Mouse (Mus musculus) kidney, postnatal 0 days (tissue): ENCODE measurements around the gene Fam53b. TPM values are rescaled to one million over a fixed set of nuclear protein-coding genes. Genes with fewer than 3 reads are reported as not detected.

Source experiments
- ATAC-seq: fragments of 200-750 bp; cut with Nextera tagmentation; replicated peaks from 2 replicates; pipeline ENCODE4 v1.8.0; 2017; ENCODE audit warnings: low read depth, moderate number of reproducible peaks, moderate TSS enrichment, moderate library complexity; ENCODE audit not compliant: low FRiP score
- DNase-seq: peaks from one replicate; pipeline ENCODE4 v3.0.0-alpha.2; 2016; ENCODE audit warnings: low spot score
- H3K27ac ChIP-seq: fragments of 300-500 bp; sonication (generic); 2 replicates; pipeline ENCODE4 v1.5.1; 2014; ENCODE audit warnings: mild to moderate bottlenecking
- H3K27me3 ChIP-seq: fragments of 300-500 bp; sonication (generic); 2 replicates; pipeline ENCODE4 v1.6.1; 2014; ENCODE audit warnings: low read length, mixed read lengths; ENCODE audit not compliant: insufficient read depth
- H3K36me3 ChIP-seq: fragments of 300-500 bp; sonication (generic); 2 replicates; pipeline ENCODE4 v1.6.1; 2014; ENCODE audit warnings: low read length, mixed read lengths; ENCODE audit not compliant: insufficient read depth
- H3K4me1 ChIP-seq: fragments of 300-500 bp; sonication (generic); replicated peaks from 2 replicates; pipeline ENCODE4 v1.6.1; 2014; ENCODE audit warnings: antibody characterized with exemption, low read length, mixed read lengths; ENCODE audit not compliant: insufficient read depth
- H3K4me2 ChIP-seq: fragments of 300-500 bp; sonication (generic); 2 replicates; pipeline ENCODE4 v1.6.1; 2014; ENCODE audit warnings: mild to moderate bottlenecking, low read length, moderate library complexity, mixed read lengths
- H3K4me3 ChIP-seq: fragments of 300-500 bp; sonication (generic); replicated peaks from 2 replicates; pipeline ENCODE4 v1.5.1; 2014; ENCODE audit warnings: low read depth, low read length
- H3K9ac ChIP-seq: fragments of 300-500 bp; sonication (generic); 2 replicates; pipeline ENCODE4 v1.6.1; 2014; ENCODE audit warnings: low read depth, low read length
- H3K9me3 ChIP-seq: fragments of 300-500 bp; sonication (generic); replicated peaks from 2 replicates; pipeline ENCODE4 v1.6.1; 2016; ENCODE audit warnings: low read length, inconsistent platforms, mixed read lengths
- CTCF ChIP-seq: IDR thresholded peaks from 2 replicates; pipeline ENCODE4 v1.5.1; 2016; ENCODE audit warnings: antibody characterized with exemption, low read depth, mild to moderate bottlenecking, moderate library complexity
- WGBS: fragments of 180-500 bp; shearing (Covaris S2); extraction: QIAGEN DNeasy Blood & Tissue Kit; methylation state at CpG from one replicate; pipeline ENCODE4 v1.1.7; 2014; 5-methylcytosine and 5-hydroxymethylcytosine counted together
- polyA plus RNA-seq: library from polyadenylated mRNA; unstranded; fragments of >200 nt; fragmentation: Nextera tagmentation; extraction: Ambion mirVana; gene quantifications from 2 replicates; pipeline ENCODE4 v1.2.1, GENCODE M21; 2015

Fam53b gene
- polyA plus RNA-seq, 1 experiment from 2014 or later, result 17.5 TPM

GRCm38 (mm10) chr7:132732136-132732789 is 81.4 kb downstream of the Fam53b start:
- Histone ChIP-seq H3K36me3 (no peaks in the 10 kb centered on the region), H3K9me3 (no peaks in the 10 kb centered on the region), H3K4me1 (peaks cover 15% of the 10 kb centered on the region), H3K4me3 (no peak overlapping the region), H3K9ac (no peak overlapping the region), H3K27ac (no peak overlapping the region), H3K27me3 (no peaks in the 10 kb centered on the region), H3K4me2 (no peak overlapping the region)
- WGBS, result 78% methylated on average over 6 of the region's 6 CpGs
- DNase-seq (no peak), ATAC-seq (no peak)
- TF ChIP-seq CTCF, result no peak

GRCm38 (mm10) chr7:132731558-132731957 is 82.1 kb downstream of the Fam53b start:
- no peak overlapping the region for H3K27ac ChIP-seq

GRCm38 (mm10) chr7:132730510-132730909 is 83.2 kb downstream of the Fam53b start:
- H3K4me2 ChIP-seq, result no peak overlapping the region
- no peaks in the 10 kb centered on the region for H3K36me3 ChIP-seq
- no peak for ATAC-seq
- DNase-seq, result no peak
- H3K4me1 ChIP-seq, result peaks cover 6% of the 10 kb centered on the region; the same call in 1 of the 2 replicates
- no peak overlapping the region for H3K9ac ChIP-seq
- no peak for TF ChIP-seq CTCF
- WGBS, result 88% methylated on average over 7 of the region's 7 CpGs
- H3K27ac ChIP-seq, result no peak overlapping the region
- no peaks in the 10 kb centered on the region for H3K27me3 ChIP-seq
- no peak overlapping the region for H3K4me3 ChIP-seq
- H3K9me3 ChIP-seq, result no peaks in the 10 kb centered on the region

More at GRCm38 (mm10) chr7:132731558-132731957, 82.1 kb downstream of the Fam53b start:
- Histone ChIP-seq H3K9me3 (no peaks in the 10 kb centered on the region), H3K9ac (no peak overlapping the region), H3K4me1 (peaks cover 13% of the 10 kb centered on the region), H3K27me3 (no peaks in the 10 kb centered on the region), H3K36me3 (no peaks in the 10 kb centered on the region), H3K4me2 (no peak overlapping the region), H3K4me3 (no peak overlapping the region)
- no peak for DNase-seq
- 87% methylated on average over 6 of the region's 6 CpGs for WGBS
- no peak for TF ChIP-seq CTCF
- ATAC-seq, result no peak

- Histone ChIP-seq H3K36me3 (no peaks in the 10 kb centered on the region), H3K9me3 (no peaks in the 10 kb centered on the region), H3K4me3 (no peak overlapping the region), H3K4me1 (peaks cover 7% of the 10 kb centered on the region; the same call in 1 of the 2 replicates), H3K9ac (no peak overlapping the region), H3K27ac (no peak overlapping the region), H3K4me2 (no peak overlapping the region), H3K27me3 (no peaks in the 10 kb centered on the region)
- TF ChIP-seq CTCF, result no peak
- WGBS, result 67% methylated on average over 4 of the region's 4 CpGs
- DNase-seq (no peak), ATAC-seq (peak; percentile 56; the same call in 1 of the 2 replicates)
Measured at GRCm38 (mm10) chr7:132729093-132729831, 84.4 kb downstream of the Fam53b start.

- peak overlapping the region; percentile 42; the same call in 1 of the 2 replicates for H3K27ac ChIP-seq
- H3K36me3 ChIP-seq, result no peaks in the 10 kb centered on the region
- no peak overlapping the region for H3K4me3 ChIP-seq
- ATAC-seq (no peak), DNase-seq (no peak)
- no peak overlapping the region for H3K9ac ChIP-seq
- H3K27me3 ChIP-seq, result no peaks in the 10 kb centered on the region
- no peak overlapping the region for H3K4me2 ChIP-seq
- WGBS, result 33% methylated on average over 13 of the region's 13 CpGs
- no peak for TF ChIP-seq CTCF
- H3K9me3 ChIP-seq, result no peaks in the 10 kb centered on the region
- H3K4me1 ChIP-seq, result peaks cover 20% of the 10 kb centered on the region; the same call in 1 of the 2 replicates
Measured at GRCm38 (mm10) chr7:132726106-132726861, 87.4 kb downstream of the Fam53b start.

GRCm38 (mm10) chr7:132724501-132725062 is 89.1 kb downstream of the Fam53b start:
- no peak overlapping the region for H3K4me3 ChIP-seq
- H3K9me3 ChIP-seq, result no peaks in the 10 kb centered on the region
- H3K27me3 ChIP-seq, result no peaks in the 10 kb centered on the region
- no peak overlapping the region for H3K4me2 ChIP-seq
- H3K36me3 ChIP-seq, result no peaks in the 10 kb centered on the region
- peaks cover 26% of the 10 kb centered on the region; the same call in 1 of the 2 replicates for H3K4me1 ChIP-seq
- WGBS, result 88% methylated on average over 5 of the region's 5 CpGs
- DNase-seq (no peak), ATAC-seq (no peak)
- peak overlapping the region; percentile 58; the same call in 1 of the 2 replicates for H3K27ac ChIP-seq
- no peak for TF ChIP-seq CTCF
- H3K9ac ChIP-seq, result no peak overlapping the region
